Mouse (Mus musculus) CH12.LX (cell line): ENCODE results near the gene Klhl32.

Experiments used
- CHD1 ChIP-seq: IDR thresholded peaks from 2 replicates; pipeline ENCODE4 v1.6.1; 2012; ENCODE audit warnings: low read depth, low read length, improper control_type of control experiment, inconsistent platforms
- CHD2 ChIP-seq: IDR thresholded peaks from 2 replicates; pipeline ENCODE4 v1.6.1; 2011; ENCODE audit warnings: low read length, improper control_type of control experiment
- CTCF ChIP-seq, 2 experiments: IDR thresholded peaks in 1 of 2; conservative IDR thresholded peaks in 1 of 2; 2 replicates each; pipeline ENCODE4 v1.5.1; 2011 to 2012; ENCODE audit warnings: low read depth in 2 of 2, low read length in 2 of 2, improper control_type of control experiment in 1 of 2, inconsistent platforms in 1 of 2, mild to moderate bottlenecking in 1 of 2, moderate library complexity in 1 of 2
- E2F4 ChIP-seq: IDR thresholded peaks from 2 replicates; pipeline ENCODE4 v1.6.1; 2011; ENCODE audit warnings: low read depth, low read length, improper control_type of control experiment; ENCODE audit not compliant: insufficient replicate concordance
- ELF1 ChIP-seq: IDR thresholded peaks from 2 replicates; pipeline ENCODE4 v1.6.1; 2014; ENCODE audit warnings: low read depth, mild to moderate bottlenecking, inconsistent platforms, low read length, improper control_type of control experiment
- EP300 ChIP-seq: IDR thresholded peaks from 2 replicates; pipeline ENCODE4 v1.6.1; 2011; ENCODE audit warnings: low read length, improper control_type of control experiment
- MAZ ChIP-seq: IDR thresholded peaks from 2 replicates; pipeline ENCODE4 v1.6.1; 2012; ENCODE audit warnings: low read depth, mild to moderate bottlenecking, inconsistent platforms, low read length, improper control_type of control experiment, moderate library complexity
- MEF2A ChIP-seq: IDR thresholded peaks from 2 replicates; pipeline ENCODE4 v1.6.1; 2014; ENCODE audit warnings: low read depth, mild to moderate bottlenecking, inconsistent platforms, low read length, improper control_type of control experiment, borderline replicate concordance
- MXI1 ChIP-seq: IDR thresholded peaks from 2 replicates; pipeline ENCODE4 v1.6.1; 2011; ENCODE audit warnings: mild to moderate bottlenecking, low read depth, low read length, improper control_type of control experiment
- PAX5 ChIP-seq: IDR thresholded peaks from 2 replicates; pipeline ENCODE4 v1.6.1; 2012; ENCODE audit warnings: low read length, inconsistent platforms, mixed read lengths
- POLR2A ChIP-seq: IDR thresholded peaks from 2 replicates; pipeline ENCODE4 v1.6.1; 2011; ENCODE audit warnings: low read depth, mild to moderate bottlenecking, improper control_type of control experiment, low read length
- TCF12 ChIP-seq: IDR thresholded peaks from 2 replicates; pipeline ENCODE4 v1.6.1; 2014; ENCODE audit warnings: low read depth, mild to moderate bottlenecking, inconsistent platforms, low read length, improper control_type of control experiment
- UBTF ChIP-seq: IDR thresholded peaks from 2 replicates; pipeline ENCODE4 v1.6.1; 2012; ENCODE audit warnings: low read depth, mild to moderate bottlenecking, inconsistent platforms, low read length, improper control_type of control experiment, moderate library complexity

GRCm38 (mm10) chr4:24795180-24795579 lies 55.7 kb downstream of the Klhl32 start:
- TF ChIP-seq CTCF (conservative IDR thresholded peaks at IDR 0.05 in 1 of 2, IDR thresholded peaks at IDR 0.05 in 1 of 2; ENCODE audit: low read depth in 2 of 2, low read length in 2 of 2) (no peak), E2F4 (no peak), POLR2A (no peak), ELF1 (no peak), MXI1 (no peak), CHD1 (no peak), EP300 (no peak), MEF2A (no peak), CHD2 (no peak), PAX5 (no peak), TCF12 (no peak), UBTF (no peak), MAZ (no peak)
